Comparison of ENCODE assay signal across 24 mouse cellular contexts in genomic region chr2:102303274-102303673, GRCm38 (mm10).
DNase-seq lines count a peak whose midpoint lies in the region; ATAC-seq and TF ChIP-seq lines count a peak whose summit lies in the region.
"Had no signal": no experiment of that assay in that cellular context is flagged by ENCODE, and none has a peak within 500 bp of the region (broad histone marks: within the 10 kb centered on the region; RNA-seq: fewer than 3 reads in every experiment).

No protein-coding gene starts in this region.

- WGBS in heart, embryonic 14.5 days: 18% methylated on average over 2 of the region's 2 CpGs
- 63% methylated on average over 2 of the region's 2 CpGs for WGBS in forebrain, embryonic 15.5 days

- intact Hi-C loops in gastrocnemius, adult 2 months (cut with DNase I): no loop called here
- intact Hi-C loops in gastrocnemius, postnatal 14 days (cut with DNase I; ENCODE audit: low total_unique reads): no loop called here

- no peak for DNase-seq in gastrocnemius, adult 2 months
- DNase-seq in gastrocnemius, postnatal 14 days: no peak
- DNase-seq in heart, adult 9 months (ENCODE audit: low spot score in 2 of 2): no peak
- DNase-seq in Muller cell, postnatal 12 days (ENCODE audit: inconsistent ontology term): peak; percentile 10
- peak; percentile 41 for DNase-seq in gonadal fat pad, adult 2 months (ENCODE audit: low read depth)
- no peak for DNase-seq in cerebellum, postnatal 4 days (ENCODE audit: low spot score in 2 of 2)
- DNase-seq: adrenal gland, adult 2 months; cerebellum, adult 18-20 months; cerebellum, postnatal 14 days; gastrocnemius, postnatal 36 days; liver; lung, postnatal 36 days; midbrain, embryonic 14.5 days; right cerebral cortex, postnatal 14 days had no signal

- H3K9me3 ChIP-seq in heart, embryonic 14.5 days (ENCODE audit: control insufficient read depth, low read length): no peaks in the 10 kb centered on the region
- no peaks in the 10 kb centered on the region for H3K9me3 ChIP-seq in forebrain, embryonic 15.5 days
- H3K9me3 ChIP-seq: embryonic facial prominence, embryonic 12.5 days; hindbrain, embryonic 12.5 days; limb, embryonic 10.5 days; liver, embryonic 15.5 days; lung, embryonic 15.5 days; neural tube, embryonic 12.5 days had no signal

- H3K36me3 ChIP-seq in heart, embryonic 14.5 days (ENCODE audit: control insufficient read depth, insufficient read depth, low read length): peaks cover 15% of the 10 kb centered on the region; the same call in 1 of the 2 replicates
- H3K36me3 ChIP-seq in forebrain, embryonic 15.5 days: no peaks in the 10 kb centered on the region

- no peaks in the 10 kb centered on the region for H3K27me3 ChIP-seq in heart, embryonic 14.5 days (ENCODE audit: control insufficient read depth, insufficient read depth, low read length)
- H3K27me3 ChIP-seq in forebrain, embryonic 15.5 days: no peaks in the 10 kb centered on the region
- H3K27me3 ChIP-seq: embryonic facial prominence, embryonic 12.5 days; hindbrain, embryonic 12.5 days; liver, embryonic 15.5 days; lung, embryonic 15.5 days; neural tube, embryonic 12.5 days had no signal

- no peak for ATAC-seq in heart, embryonic 14.5 days (ENCODE audit: insufficient number of reproducible peaks, insufficient read depth, low FRiP score, low read depth)
- ATAC-seq in forebrain, embryonic 15.5 days (replicated peaks): no peak
- ATAC-seq: forebrain, embryonic 14.5 days; intestine, postnatal 0 days had no signal

- H3K27ac ChIP-seq in gastrocnemius, adult 2 months: peak overlapping the region; percentile 57
- H3K27ac ChIP-seq in heart, embryonic 14.5 days (replicated peaks in 1 of 2; ENCODE audit: control insufficient read depth in 1 of 2, insufficient read depth in 1 of 2, low read depth in 2 of 2, low read length in 2 of 2): peak overlapping the region; percentile 61 to 70; a peak in 3 of 4 replicates
- H3K27ac ChIP-seq in forebrain, embryonic 15.5 days (replicated peaks): no peak overlapping the region
- H3K27ac ChIP-seq: embryonic facial prominence, embryonic 12.5 days; hindbrain, embryonic 12.5 days; limb, embryonic 10.5 days; liver, embryonic 15.5 days; lung, embryonic 15.5 days; neural tube, embryonic 12.5 days had no signal

- no peak overlapping the region for H3K4me3 ChIP-seq in gastrocnemius, adult 2 months
- H3K4me3 ChIP-seq in heart, embryonic 14.5 days (ENCODE audit: control insufficient read depth in 1 of 2, insufficient read depth in 1 of 2, low read depth in 1 of 2, low read length in 2 of 2): no peak overlapping the region
- H3K4me3 ChIP-seq in forebrain, embryonic 15.5 days: no peak overlapping the region
- H3K4me3 ChIP-seq: embryonic facial prominence, embryonic 12.5 days; hindbrain, embryonic 12.5 days; limb, embryonic 10.5 days; liver, embryonic 15.5 days; lung, embryonic 15.5 days; neural tube, embryonic 12.5 days had no signal

- no peak for TF ChIP-seq CTCF in gastrocnemius, adult 2 months (IDR thresholded peaks at IDR 0.05)

- H3K4me2 ChIP-seq in heart, embryonic 14.5 days (ENCODE audit: low read length): no peak overlapping the region
- no peak overlapping the region for H3K4me2 ChIP-seq in forebrain, embryonic 15.5 days (replicated peaks)
- H3K4me2 ChIP-seq: embryonic facial prominence, embryonic 12.5 days; hindbrain, embryonic 12.5 days; liver, embryonic 15.5 days; lung, embryonic 15.5 days; neural tube, embryonic 12.5 days had no signal

- peaks cover 3 to 55% of the 10 kb centered on the region in 2 experiments for H3K4me1 ChIP-seq in heart, embryonic 14.5 days (ENCODE audit: control insufficient read depth in 2 of 2, insufficient read depth in 2 of 2, low read length in 2 of 2)
- H3K4me1 ChIP-seq in forebrain, embryonic 15.5 days: 0 out of 2 replicates have a peak, but pooled peaks cover 3% of the 10 kb centered on the region
- H3K4me1 ChIP-seq: embryonic facial prominence, embryonic 12.5 days; hindbrain, embryonic 12.5 days; limb, embryonic 10.5 days; liver, embryonic 15.5 days; lung, embryonic 15.5 days; neural tube, embryonic 12.5 days had no signal

- H3K9ac ChIP-seq in heart, embryonic 14.5 days (ENCODE audit: low read length): no peak overlapping the region
- no peak overlapping the region for H3K9ac ChIP-seq in forebrain, embryonic 15.5 days (replicated peaks)
- H3K9ac ChIP-seq: embryonic facial prominence, embryonic 12.5 days; hindbrain, embryonic 12.5 days; liver, embryonic 15.5 days; lung, embryonic 15.5 days; neural tube, embryonic 12.5 days had no signal

Comparison
In these comparisons a context has a peak if more than half of its experiments do, and no peak if none do; other contexts are left out.
1. DNase-seq: peak in Muller cell, postnatal 12 days (single experiment) and gonadal fat pad, adult 2 months (single experiment); none in gastrocnemius, adult 2 months (single experiment), gastrocnemius, postnatal 14 days (single experiment), heart, adult 9 months (0 of 2) and cerebellum, postnatal 4 days (0 of 2).